9 mouse cellular contexts compared by ENCODE assay signal in the genomic region with DNA sequence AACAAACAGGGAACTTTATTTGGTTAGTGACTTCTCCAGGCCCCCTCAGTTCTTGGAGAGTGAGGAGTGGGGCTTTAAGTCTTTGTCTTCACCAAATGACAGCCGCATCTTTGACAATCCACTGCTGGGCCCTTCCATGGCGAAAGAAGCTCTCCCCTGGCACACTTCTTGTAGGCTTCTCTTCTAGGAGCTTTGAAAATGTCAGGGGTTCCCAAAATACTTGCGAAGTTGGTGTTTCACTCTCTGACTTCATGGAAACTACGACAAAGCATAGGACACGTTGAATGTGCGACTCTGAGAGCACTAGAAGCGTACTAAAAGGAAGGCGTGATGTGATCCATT. TPM values are rescaled to one million over a fixed set of nuclear protein-coding genes. Genes with fewer than 3 reads are reported as not detected.
A peak's percentile ranks its signal among the peaks of the same experiment; 100 is the strongest.
DNase-seq lines count a peak whose midpoint lies in the region; ATAC-seq and TF ChIP-seq lines count a peak whose summit lies in the region.
"Had no signal": no experiment of that assay in that cellular context is flagged by ENCODE, and none has a peak within 500 bp of the region (broad histone marks: within the 10 kb centered on the region; RNA-seq: fewer than 3 reads in every experiment).

No protein-coding gene starts in this region.

- no peak for DNase-seq in liver, adult 2 months (ENCODE audit: extremely low read depth, low read depth, low spot score)
- DNase-seq in liver, result no peak
- DNase-seq in embryonic facial prominence, embryonic 14.5 days (ENCODE audit: low spot score), result peak; percentile 21
- no peak for DNase-seq in cerebellum, postnatal 25 days
- no peak for DNase-seq in natural killer cell, adult 2 months (ENCODE audit: low spot score in 2 of 2)
- DNase-seq in cerebellum, postnatal 4 days (ENCODE audit: low spot score in 2 of 2), result no peak

- WGBS in liver, adult 2 months, result 25% methylated on average over 8 of the region's 8 CpGs
- WGBS in embryonic facial prominence, embryonic 14.5 days, result 13% methylated on average over 8 of the region's 8 CpGs
- WGBS in neural tube, embryonic 12.5 days, result 21% methylated on average over 8 of the region's 8 CpGs

- TF ChIP-seq POLR2A in liver, adult 2 months (IDR thresholded peaks at IDR 0.05; ENCODE audit: extremely low read depth, insufficient read depth, low read length), result no peak

- H3K4me2 ChIP-seq in embryonic facial prominence, embryonic 14.5 days (ENCODE audit: low read depth, low read length), result peak overlapping the region; percentile 54
- peak overlapping the region; percentile 64 for H3K4me2 ChIP-seq in neural tube, embryonic 12.5 days (replicated peaks)

- no peak overlapping the region; the same call in 1 of the 2 replicates for H3K27ac ChIP-seq in liver, adult 2 months (replicated peaks; ENCODE audit: insufficient read depth, low read depth, low read length)
- H3K27ac ChIP-seq in embryonic facial prominence, embryonic 14.5 days (replicated peaks; ENCODE audit: low read depth, low read length), result peak overlapping the region; percentile 95
- H3K27ac ChIP-seq in neural tube, embryonic 12.5 days, result peak overlapping the region; percentile 92; the same call in 1 of the 2 replicates
- H3K27ac ChIP-seq: macrophage had no signal

- H3K36me3 ChIP-seq in liver, adult 2 months (ENCODE audit: control insufficient read depth, insufficient read depth, low read length), result no peaks in the 10 kb centered on the region
- no peaks in the 10 kb centered on the region for H3K36me3 ChIP-seq in embryonic facial prominence, embryonic 14.5 days (ENCODE audit: control insufficient read depth, insufficient read depth, low read length)
- H3K36me3 ChIP-seq in neural tube, embryonic 12.5 days, result no peaks in the 10 kb centered on the region

- TF ChIP-seq CTCF in liver, adult 2 months (IDR thresholded peaks at IDR 0.05; ENCODE audit: low read depth, low read length), result no peak

- peak overlapping the region; percentile 46 for H3K4me3 ChIP-seq in liver, adult 2 months (ENCODE audit: insufficient read depth, low read depth, low read length)
- peak overlapping the region; percentile 61 for H3K4me3 ChIP-seq in embryonic facial prominence, embryonic 14.5 days (ENCODE audit: low read depth, low read length)
- H3K4me3 ChIP-seq in neural tube, embryonic 12.5 days, result peak overlapping the region; percentile 69

- ATAC-seq in embryonic facial prominence, embryonic 14.5 days (ENCODE audit: low read depth), result no peak
- ATAC-seq in inflammation-experienced regulatory T-cells, adult 6 months, result peak; percentile 16
- no peak for ATAC-seq in neural tube, embryonic 12.5 days (ENCODE audit: low FRiP score, low read depth)

- H3K4me1 ChIP-seq in liver, adult 2 months (ENCODE audit: control insufficient read depth, insufficient read depth, low read length), result peaks cover 5% of the 10 kb centered on the region; the same call in 1 of the 2 replicates
- peaks cover 13% of the 10 kb centered on the region for H3K4me1 ChIP-seq in embryonic facial prominence, embryonic 14.5 days (ENCODE audit: control insufficient read depth, insufficient read depth, low read length)
- peaks cover 8% of the 10 kb centered on the region for H3K4me1 ChIP-seq in neural tube, embryonic 12.5 days

- H3K27me3 ChIP-seq in liver, adult 2 months (ENCODE audit: control insufficient read depth, insufficient read depth, low read length), result no peaks in the 10 kb centered on the region
- no peaks in the 10 kb centered on the region for H3K27me3 ChIP-seq in embryonic facial prominence, embryonic 14.5 days (replicated peaks; ENCODE audit: control insufficient read depth, insufficient read depth, low read length)
- no peaks in the 10 kb centered on the region for H3K27me3 ChIP-seq in neural tube, embryonic 12.5 days (replicated peaks)

- no peaks in the 10 kb centered on the region for H3K79me2 ChIP-seq in liver, adult 2 months (ENCODE audit: control insufficient read depth, insufficient read depth, low read length)

- no peaks in the 10 kb centered on the region for H3K9me3 ChIP-seq in embryonic facial prominence, embryonic 14.5 days (ENCODE audit: control insufficient read depth, low read length)
- H3K9me3 ChIP-seq in neural tube, embryonic 12.5 days, result no peaks in the 10 kb centered on the region

- peak overlapping the region; percentile 54; the same call in 1 of the 2 replicates for H3K9ac ChIP-seq in liver, adult 2 months (ENCODE audit: low read depth, low read length)
- H3K9ac ChIP-seq in embryonic facial prominence, embryonic 14.5 days (ENCODE audit: low read depth, low read length), result peak overlapping the region; percentile 54
- H3K9ac ChIP-seq in neural tube, embryonic 12.5 days, result peak overlapping the region; percentile 76; the same call in 1 of the 2 replicates

RNA-seq across cellular contexts. Expression of gene Copg2, which starts 0.4 kb away (rescaled TPM):
- total RNA-seq in liver, adult 2 months (2014; rRNA removed), result 26.9 and 27.6 TPM in 2 replicates
- 7.0 and 7.5 TPM in 2 replicates for polyA plus RNA-seq in liver, adult 2 months (2012; rRNA removed)
- polyA plus RNA-seq in embryonic facial prominence, embryonic 14.5 days (2014; fragmentation: Nextera tagmentation; extraction: Ambion mirVana), result 29.0 and 31.3 TPM in 2 replicates
- 10 to 100 TPM; 23.4 to 40.7 (median 30.8) TPM for polyA plus RNA-seq in inflammation-experienced regulatory T-cells, adult 6 months (2017; shearing (Covaris generic))
- polyA plus RNA-seq in neural tube, embryonic 12.5 days (2016; fragmentation: Nextera tagmentation; extraction: Ambion mirVana), result 24.4 and 27.6 TPM in 2 replicates

RNA-seq across cellular contexts. Expression of gene Tsga13, which starts 18.4 kb away (rescaled TPM):
- total RNA-seq in liver, adult 2 months (2014; rRNA removed), result not detected in 2 replicates
- not detected in 2 replicates for polyA plus RNA-seq in liver, adult 2 months (2012; rRNA removed)
- polyA plus RNA-seq in embryonic facial prominence, embryonic 14.5 days (2014; fragmentation: Nextera tagmentation; extraction: Ambion mirVana), result 0.29 and 0.30 TPM in 2 replicates
- polyA plus RNA-seq in inflammation-experienced regulatory T-cells, adult 6 months (2017; shearing (Covaris generic)), result not detected
- not detected in 2 replicates for polyA plus RNA-seq in neural tube, embryonic 12.5 days (2016; fragmentation: Nextera tagmentation; extraction: Ambion mirVana)
- polyA plus RNA-seq: macrophage had no signal
